Mouse (Mus musculus): ENCODE results near the gene Sult1c2.
"Not testable (repeated sequence)": the region's sequence is repeated elsewhere in the genome, so short reads cannot be mapped to it uniquely, and the experiment has no call there.

Gene Sult1c2

GRCm38 (mm10) chr17:53846206-53846605 lies at the start of gene Sult1c2:
Gene Sult1c2, minus strand, starts transcription at chr17:53846339.
- no peak for DNase-seq (ENCODE audit: extremely low read depth, insufficient read length, low spot score)

DNA sequence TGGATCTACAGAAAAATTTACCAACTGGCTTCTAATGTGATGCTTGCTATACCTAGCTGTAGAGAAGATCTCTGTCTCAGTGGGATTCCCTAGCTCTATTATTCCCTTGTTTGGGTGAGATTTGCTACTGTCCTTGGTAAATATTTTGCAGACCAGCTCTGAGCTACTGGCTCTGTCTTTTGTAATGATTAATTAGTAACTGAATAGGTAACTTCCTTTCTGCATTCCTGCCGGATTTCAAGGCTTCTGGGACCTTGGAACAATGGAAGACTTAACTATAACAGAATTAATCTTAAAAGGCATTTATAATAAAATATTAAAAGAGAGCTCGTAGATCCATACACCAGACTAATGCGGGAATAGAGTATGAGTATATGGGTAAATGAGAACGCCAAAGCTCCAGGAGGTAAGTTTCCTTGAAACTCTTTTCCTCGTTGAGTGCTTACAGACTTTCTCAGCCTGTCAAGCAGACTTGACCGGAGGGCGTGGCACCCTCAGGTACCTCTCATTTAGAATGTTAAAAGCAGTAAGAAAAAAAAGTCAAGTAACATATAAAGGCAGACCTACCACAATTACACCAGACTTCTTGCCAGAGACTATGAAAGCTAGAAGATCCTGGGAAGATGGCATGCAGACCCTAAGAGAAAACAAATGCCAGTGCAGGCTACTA lies 33.0 kb upstream of the Sult1c2 start:
- DNase-seq (ENCODE audit: extremely low read depth, insufficient read length, low spot score) = not testable (repeated sequence)

DNA sequence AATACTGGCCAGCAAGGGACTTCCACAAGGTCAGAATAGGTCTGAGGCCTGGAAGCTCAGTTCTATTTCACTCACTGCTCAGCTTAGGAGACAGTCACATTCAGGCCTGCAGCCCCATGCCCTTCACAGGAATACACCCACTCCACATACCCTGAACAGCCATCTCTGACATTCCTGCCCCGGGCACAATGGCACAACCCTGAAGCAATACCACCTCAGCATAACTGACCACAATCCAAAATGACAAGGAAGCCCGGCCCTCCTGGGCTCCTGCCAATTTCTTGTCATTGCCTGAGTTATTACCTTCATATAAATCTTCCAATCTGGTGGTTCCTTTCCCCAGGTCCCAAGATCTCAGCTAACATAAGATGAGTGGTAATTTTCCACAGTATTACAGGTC lies 28.3 kb upstream of the Sult1c2 start:
- DNase-seq (ENCODE audit: extremely low read depth, insufficient read length, low spot score) = no peak

- no peak for DNase-seq (ENCODE audit: extremely low read depth, insufficient read length, low spot score)
These were observed 26.1 kb upstream of the Sult1c2 start for GRCm38 (mm10) chr17:53872192-53872591.

DNA sequence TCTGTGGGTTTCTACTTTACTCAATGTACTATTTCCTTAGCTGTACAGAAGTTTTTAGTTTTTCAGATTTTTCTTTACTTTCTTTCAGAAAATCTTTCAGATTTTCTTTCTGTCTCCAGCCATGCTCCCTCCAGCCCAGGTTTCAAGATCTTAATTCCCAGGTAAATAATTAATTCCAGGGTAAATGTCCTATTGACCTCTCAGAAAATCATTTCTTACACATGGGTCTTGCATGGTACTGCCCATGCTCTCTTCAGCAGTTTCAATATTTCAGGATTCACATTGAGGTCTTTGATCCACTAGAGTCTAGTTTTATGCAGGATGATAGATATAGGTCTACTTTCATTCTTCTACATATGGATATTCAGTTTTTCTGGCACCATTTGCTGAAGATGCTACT lies 23.8 kb upstream of the Sult1c2 start:
- DNase-seq (ENCODE audit: extremely low read depth, insufficient read length, low spot score) = no peak

DNA sequence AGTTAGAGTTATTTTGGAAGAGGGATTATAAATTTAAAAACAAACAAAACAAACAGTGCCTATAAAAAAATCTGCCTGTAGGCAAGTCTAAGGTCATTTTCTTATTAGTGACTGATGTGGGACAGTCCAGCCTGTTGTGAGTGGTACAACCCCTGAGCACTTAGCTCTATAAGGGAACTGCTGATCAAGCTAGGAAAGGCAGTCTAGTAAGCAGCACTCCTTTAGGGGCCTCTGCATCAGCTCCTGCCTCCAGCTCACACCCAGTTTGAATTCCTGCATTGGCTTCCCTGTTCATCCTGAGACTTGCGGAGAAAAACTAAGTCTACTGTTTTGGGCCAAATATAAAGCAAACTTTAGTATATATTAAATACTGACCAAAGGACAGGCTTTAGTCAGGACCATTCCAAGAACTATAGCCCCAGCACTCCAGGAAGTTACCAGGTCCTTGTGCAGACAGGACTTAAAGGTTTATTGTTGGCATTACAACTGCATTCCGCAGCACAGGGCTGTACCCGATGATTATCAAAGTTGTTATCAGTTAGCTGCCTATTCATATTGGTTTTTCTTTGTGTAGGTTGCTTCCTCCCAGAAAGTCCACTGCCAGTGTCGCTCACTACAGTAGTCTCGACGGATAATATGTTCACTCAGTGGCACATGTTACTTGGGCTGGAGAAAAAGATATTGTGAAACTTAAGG lies 19.3 kb upstream of the Sult1c2 start:
- no peak for DNase-seq (ENCODE audit: extremely low read depth, insufficient read length, low spot score)

DNA sequence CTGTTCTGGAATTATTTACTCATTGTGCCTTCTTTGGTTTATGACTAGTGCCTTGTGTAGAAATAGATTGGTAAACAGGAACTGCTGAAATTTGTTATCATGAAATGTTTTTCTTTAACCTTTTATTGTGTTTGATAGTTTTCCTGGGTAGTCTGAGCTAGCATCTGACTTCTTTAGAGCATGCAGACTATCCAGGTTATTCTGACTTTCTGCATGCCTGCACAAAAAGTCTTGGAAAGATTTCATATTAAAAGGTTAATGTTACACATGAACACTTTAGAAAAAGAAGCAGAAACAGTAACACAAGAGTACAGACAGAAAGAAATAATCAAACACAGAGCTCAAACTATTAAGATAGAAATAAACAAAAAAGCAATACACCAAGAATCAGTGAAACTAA lies 14.4 kb upstream of the Sult1c2 start:
- DNase-seq (ENCODE audit: extremely low read depth, insufficient read length, low spot score) = no peak

GRCm38 (mm10) chr17:53854992-53855391 lies 8.9 kb upstream of the Sult1c2 start:
- no peak for DNase-seq (ENCODE audit: extremely low read depth, insufficient read length, low spot score)

DNA sequence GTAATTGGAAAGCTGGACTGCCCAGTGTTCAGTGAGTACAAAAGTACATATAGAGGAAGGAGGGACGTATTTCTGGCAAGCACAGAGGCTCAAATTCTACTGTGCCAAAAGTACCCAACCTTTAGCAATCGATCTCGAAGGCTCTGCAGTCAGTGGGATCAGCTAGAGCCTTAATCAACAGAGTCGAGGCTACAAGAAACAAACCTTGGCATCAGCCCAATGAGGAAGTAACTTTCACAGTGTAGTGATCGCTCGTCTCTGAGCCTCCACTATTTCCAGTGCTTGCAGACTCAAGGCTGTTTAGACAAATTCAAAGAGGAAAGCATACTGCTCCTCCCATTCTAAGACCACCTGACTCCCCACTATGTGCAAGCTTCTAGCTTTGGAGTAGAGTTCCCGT lies 343 bp downstream of the Sult1c2 start:
- no peak for DNase-seq (ENCODE audit: extremely low read depth, insufficient read length, low spot score)

GRCm38 (mm10) chr17:53833366-53833765 lies 12.8 kb downstream of the Sult1c2 start:
- no peak for DNase-seq (ENCODE audit: extremely low read depth, insufficient read length, low spot score)

DNA sequence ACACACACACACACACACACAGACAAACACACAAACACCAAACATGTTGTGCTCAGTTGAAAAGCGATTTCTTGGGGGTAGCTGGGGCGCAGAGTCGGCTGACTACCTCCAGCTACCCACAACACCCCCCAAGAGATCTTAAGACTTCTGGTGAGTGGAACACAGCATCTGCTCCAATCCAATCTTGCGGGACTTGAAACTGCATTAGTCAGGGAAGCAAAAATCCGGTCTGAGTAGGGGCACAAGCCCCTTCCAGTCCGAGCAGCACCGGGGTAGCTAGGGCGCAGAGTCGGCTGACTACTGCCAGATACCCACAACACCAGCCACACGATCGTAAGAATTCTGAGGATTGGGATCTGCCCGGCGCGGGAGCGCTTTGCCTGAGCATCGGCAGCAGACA lies 42.2 kb downstream of the Sult1c2 start:
- DNase-seq (ENCODE audit: extremely low read depth, insufficient read length, low spot score) = not testable (repeated sequence)

GRCm38 (mm10) chr17:53783381-53783780 lies 62.8 kb downstream of the Sult1c2 start:
- DNase-seq (ENCODE audit: extremely low read depth, insufficient read length, low spot score) = no peak
